Mouse (Mus musculus) frontal cortex, postnatal 25 days (tissue): ENCODE results near the gene Sept1.

ENCODE experiments used
- DNase-seq, 2 experiments: peaks; one replicate each; pipeline ENCODE4 v3.0.0; 2022; ENCODE audit warnings: low spot score in 2 of 2

Sept1 gene

GRCm38 (mm10) chr7:127218670-127219069, 14.3 kb downstream of the Sept1 start:
- no peak for DNase-seq

DNA sequence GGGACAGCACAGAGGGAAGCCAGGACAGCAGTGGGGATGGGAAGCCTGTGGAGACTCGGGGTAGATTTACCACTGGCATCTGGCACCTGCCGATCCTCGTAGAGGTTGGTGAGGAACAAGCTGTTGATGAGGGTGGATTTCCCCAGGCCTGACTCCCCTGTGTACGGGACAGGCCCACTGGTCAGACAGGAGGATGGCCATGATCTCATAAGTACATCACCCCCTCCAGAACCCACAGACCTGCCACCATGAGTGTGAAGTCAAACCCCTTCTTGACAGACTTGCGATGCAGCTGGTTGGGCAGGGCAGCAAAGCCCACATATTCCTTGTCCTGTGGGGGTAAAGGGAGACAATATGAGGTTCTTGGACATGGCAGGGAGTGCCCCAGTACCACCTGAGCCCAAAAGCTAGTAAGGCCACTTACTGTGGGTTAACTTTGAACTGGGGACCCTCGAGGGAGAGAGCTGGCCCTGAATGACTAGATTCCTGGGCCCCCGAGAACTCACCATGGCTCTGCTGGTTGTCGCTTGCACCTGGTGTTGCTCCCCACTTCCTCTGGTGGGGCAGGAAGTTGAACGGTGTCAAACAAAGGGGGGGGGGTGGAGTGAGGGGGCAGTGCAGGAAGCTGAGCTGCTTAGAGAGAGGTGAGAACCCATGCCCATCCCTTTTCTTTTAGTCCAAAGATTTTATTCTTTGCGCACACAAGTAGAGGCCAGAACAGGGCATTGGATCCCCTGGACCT, 14.9 kb downstream of the Sept1 start:
- no peak for DNase-seq

DNA sequence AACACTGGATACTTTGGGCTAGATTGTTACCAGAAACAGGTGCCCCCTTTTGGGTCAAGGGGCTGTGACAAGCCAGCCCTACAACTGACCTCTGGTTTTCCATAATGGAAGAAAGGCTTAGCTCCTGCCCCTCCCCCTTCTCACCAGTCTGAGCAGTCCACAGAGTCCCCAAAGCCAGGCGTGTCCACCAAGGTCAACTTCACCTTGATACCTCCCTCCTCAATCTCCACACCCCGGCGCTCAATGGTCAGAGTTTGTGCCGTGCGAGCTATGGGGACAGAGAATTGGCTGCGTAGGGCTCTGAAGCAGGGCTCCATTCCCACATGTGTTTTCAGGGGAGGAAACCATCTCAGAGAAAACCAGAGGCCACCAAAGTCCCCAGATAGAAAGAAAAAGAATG, 15.5 kb downstream of the Sept1 start:
- DNase-seq = no peak

GRCm38 (mm10) chr7:127216307-127216706, 16.6 kb downstream of the Sept1 start:
- DNase-seq = no peak

DNA sequence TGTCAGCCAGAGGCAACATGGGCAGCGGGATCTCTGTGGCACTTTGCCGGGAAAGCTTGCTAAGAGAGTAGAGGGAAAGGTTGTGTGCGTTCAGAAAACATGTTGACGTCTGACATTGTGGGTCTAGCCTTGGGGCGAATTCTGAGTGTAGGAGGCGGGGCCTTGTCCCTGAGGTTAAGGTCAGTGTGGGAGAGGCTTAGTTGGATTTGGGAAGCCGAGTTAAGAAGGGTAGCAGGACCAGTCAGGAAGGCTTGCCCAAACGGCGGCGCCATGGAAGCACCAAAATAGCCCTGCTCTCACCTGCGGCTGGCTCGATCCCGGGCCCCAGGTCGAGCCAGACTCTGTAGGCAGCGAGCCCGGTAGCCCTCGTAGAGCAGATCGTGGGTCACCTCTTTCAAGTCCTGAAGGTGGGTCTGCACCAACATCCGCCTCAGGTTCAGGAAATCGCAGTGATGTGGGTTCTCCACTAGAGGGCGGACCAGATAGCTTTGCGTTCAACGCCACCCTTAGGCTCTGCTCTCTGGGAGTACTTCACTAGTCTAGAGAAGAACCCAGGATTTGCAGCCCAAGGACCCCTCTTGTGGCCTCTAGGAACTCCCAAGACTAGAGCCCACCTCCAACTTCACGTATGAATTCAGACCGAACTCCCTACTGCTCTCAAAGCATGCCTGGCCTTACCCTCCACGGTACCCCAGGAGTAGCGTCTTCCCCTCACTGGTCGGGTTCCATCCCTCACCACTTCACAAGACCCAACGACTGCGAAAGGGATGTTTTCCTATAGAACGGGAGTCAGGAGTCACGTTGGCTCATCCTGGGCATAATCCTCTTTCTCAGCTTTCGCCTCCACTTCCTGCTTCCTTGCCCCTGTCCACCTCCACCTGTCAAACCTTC, 17.7 kb downstream of the Sept1 start:
- DNase-seq = no peak

DNA sequence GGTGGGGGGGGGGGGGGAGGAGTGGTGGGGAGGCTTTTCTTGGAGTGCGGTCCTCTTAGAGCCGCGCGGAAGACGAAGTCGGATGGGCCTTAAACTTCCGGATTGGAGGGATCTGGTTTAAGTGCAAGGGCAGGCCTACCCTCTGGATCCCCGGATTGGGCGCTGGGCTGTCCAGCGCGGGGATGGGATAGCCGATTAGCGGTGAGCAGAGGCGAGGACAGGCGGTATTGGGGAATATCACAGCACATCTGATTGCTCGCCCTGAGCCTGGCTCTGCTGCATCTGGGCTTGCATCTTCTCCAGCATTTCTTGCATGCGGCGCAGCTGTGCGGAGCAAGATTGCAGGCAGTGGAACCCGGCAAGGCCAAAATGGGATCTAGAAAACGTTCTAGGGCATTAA, 18.4 kb downstream of the Sept1 start:
- no peak for DNase-seq

DNA sequence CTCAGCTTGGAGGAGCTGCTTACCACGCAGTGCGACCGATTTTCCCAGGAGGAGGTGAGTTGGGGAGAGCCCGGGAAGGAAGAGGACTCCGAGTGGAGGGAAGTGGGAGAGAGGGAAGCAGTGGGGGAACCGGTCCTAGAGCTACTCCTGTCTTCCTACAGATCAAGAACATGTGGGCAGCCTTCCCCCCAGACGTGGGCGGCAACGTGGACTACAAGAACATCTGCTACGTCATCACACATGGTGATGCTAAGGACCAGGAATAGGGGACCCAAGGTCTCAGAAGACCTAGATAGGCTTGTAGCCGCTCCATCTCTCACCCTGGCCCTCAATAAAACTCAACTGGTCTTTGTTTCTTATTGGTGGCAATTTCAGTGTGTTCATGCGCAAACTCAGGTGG, 19.0 kb downstream of the Sept1 start:
- DNase-seq = no peak

DNA sequence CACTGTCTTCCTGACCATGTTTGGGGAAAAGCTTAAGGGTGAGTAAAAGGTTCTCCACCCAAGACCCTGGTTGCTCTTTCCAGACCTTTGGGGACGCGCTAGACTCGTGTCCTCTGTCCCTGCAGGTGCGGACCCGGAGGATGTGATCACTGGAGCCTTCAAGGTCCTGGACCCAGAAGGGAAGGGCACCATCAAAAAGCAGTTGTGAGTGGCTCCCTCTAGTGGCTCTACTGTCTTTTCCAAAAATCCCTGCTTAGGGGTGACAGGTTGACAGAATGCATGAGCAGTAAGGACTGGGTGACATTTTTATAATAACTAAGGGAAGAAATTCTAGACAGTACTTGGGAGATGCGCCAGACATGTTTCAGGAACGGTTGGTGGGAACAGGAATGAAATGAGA, 19.4 kb downstream of the Sept1 start:
- no peak for DNase-seq

GRCm38 (mm10) chr7:127212432-127213250, 20.3 kb downstream of the Sept1 start:
- DNase-seq = no peak

DNA sequence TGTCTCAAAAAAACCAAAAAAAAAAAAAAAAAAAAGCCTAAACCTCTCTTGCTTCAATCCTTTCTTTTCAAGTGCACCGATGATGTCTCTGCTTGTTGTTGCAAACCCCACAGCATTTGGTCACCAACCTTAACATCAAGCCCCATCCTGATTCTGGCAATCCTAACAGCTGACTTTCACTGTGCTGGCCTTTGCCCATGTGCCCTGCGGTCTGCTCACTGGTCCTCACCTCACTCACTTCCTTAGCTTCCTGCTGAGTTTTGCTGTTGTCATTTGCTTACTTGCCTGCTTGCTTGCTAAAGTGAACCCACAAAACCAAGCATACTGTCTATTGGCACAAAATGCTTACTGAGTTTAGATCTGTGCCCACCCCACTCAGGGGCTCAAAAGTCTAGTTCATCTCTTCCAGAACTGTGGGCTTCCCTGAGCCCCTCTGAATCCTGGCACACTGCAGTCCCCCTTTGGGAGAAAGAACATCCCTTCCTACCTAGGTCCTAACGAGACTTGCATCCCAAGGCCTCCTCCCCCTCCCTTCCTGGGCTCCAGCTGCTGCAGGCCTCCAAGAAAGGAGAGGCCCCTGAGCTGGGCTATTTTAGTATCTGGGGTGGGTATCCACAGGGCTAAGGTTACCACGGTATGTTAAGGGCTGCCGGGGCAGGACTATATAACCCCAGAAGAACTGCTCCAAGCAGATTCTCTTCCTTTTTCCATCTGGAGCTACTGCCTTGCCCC, 21.8 kb downstream of the Sept1 start:
- no peak for DNase-seq

GRCm38 (mm10) chr7:127210266-127210665, 22.7 kb downstream of the Sept1 start:
- DNase-seq = no peak

- DNase-seq = no peak
Measured at GRCm38 (mm10) chr7:127209851-127210250, 23.1 kb downstream of the Sept1 start.

- peak; percentile 79 to 81 for DNase-seq
Measured at GRCm38 (mm10) chr7:127208553-127209438, 24.1 kb downstream of the Sept1 start, which contains the start of gene Mylpf. Gene Mylpf (plus strand): TSS chr7:127208890.

DNA sequence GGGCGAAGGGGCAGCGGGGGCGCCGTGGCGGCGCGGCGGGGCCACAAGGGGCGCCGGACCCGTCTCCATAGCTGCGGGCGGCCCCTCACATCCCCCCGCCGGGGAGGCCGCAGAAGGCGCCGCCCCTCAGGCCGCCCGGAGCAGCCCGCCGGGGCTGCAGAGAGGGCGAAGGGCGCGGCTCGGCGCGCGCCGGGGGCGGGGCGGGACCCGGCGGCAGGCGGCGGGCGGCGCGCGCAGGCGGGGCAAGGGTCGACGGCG, 24.7 kb downstream of the Sept1 start, which contains the start of gene Tbc1d10b:
TSS of gene Tbc1d10b (minus strand) at position 174 of the 258 bp plus-strand sequence.
- no peak for DNase-seq

DNA sequence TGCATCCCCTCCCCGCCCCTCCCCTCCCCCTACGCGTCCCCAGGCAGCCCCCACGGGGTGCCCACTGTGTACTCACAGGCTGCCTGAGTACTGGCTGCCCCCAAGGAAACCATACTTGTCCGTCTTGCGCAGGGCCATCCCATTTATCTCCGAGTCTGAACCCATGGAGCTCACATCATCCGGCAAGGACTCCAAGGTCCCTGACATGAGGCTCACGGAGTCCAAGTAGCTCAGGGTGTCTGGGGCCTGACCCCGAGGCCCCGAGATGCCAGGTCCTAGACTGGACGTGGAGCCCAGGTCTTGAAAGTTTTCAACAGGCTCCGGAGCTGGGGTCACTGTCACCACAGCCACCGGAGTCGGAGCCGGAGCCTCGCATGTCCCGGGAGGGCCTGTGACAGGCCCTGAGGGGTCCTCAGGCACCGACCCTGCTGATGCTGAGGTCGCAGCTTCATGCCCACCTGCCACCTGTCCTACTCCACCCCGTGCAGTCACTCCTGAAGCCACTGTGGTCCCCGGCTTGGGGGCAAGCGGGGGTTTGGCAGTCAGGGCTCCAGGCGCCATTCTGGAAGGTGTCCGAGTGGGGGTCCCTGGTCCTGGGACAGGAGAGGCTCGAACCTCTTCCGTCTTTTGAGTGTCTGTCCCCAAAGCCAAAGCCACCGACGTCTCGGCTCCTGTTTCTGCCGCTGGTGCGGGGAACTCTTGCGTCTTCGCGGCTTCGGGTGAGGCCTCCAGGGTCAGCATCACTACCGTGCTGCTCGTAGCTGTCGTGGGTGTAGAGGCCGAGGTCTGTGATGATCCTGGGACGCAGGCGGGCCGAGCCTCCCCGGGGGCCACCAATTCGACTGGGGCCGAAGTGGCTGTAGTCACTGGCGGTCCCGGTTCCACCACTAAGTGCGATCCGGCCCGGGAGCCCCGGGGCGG, 25.3 kb downstream of the Sept1 start:
- DNase-seq = no peak

- no peak for DNase-seq
Measured at GRCm38 (mm10) chr7:127206606-127207005, 26.3 kb downstream of the Sept1 start.

DNA sequence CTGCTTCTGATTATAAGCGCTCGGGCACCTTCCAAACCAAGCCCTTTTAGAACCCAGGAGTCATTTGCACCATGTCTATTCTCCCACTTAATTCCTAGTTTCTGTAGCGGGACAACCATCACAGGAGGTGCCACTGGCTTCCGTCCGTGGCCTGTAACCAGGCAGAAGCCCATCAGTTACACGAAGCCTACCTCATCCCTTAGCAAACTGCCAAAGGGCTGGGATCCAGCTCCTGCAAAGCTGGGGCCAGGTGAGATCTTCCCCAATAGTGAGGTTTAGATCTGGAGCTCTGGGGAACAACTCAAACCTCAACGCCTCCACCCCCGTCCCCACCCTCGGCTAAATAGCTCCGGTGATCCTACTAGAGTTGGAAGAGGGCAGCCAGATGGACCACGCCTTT, 36.4 kb downstream of the Sept1 start:
- DNase-seq = no peak

GRCm38 (mm10) chr7:127195544-127196295, 37.2 kb downstream of the Sept1 start, which contains the start of gene Cd2bp2:
Gene Cd2bp2 (minus strand): TSS chr7:127196050.
- DNase-seq = peak; percentile 86 to 90

DNA sequence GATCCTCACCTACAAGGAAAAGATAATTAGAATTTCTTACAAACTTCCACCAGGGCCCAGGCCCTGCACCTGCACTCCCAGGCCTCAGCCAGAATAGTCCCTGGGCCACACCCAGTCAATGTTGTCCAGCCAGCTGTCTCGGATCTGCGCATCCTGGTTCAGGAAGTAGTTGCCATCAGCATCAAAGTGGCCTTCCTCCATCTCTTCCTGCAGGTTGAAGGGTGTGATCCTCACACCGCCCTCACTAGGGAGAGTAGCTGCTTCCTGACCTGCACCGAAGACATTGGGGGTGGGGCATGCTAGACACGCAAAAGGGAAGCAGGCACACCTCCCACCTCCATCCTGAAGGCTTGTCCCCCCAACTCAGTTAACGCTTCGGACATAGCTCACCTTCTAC, 38.3 kb downstream of the Sept1 start:
- no peak for DNase-seq
